Mouse (Mus musculus) hindbrain, postnatal 0 days (tissue): ENCODE measurements around the gene Nop2. TPM values are rescaled to one million over a fixed set of nuclear protein-coding genes. Genes with fewer than 3 reads are reported as not detected.

Experiments
- ATAC-seq: fragments of 200-750 bp; cut with Nextera tagmentation; 2 replicates; pipeline ENCODE4 v1.8.0; 2017; ENCODE audit warnings: mild to moderate bottlenecking, moderate TSS enrichment, moderate library complexity
- DNase-seq: peaks from one replicate; pipeline ENCODE4 v3.0.0-alpha.2; 2015; ENCODE audit warnings: low spot score
- H3K27ac ChIP-seq: fragments of 300-500 bp; sonication (generic); 2 replicates; pipeline ENCODE4 v1.5.1; 2014; ENCODE audit warnings: mild to moderate bottlenecking
- H3K27me3 ChIP-seq: fragments of 300-500 bp; sonication (generic); 2 replicates; pipeline ENCODE4 v1.6.1; 2014; ENCODE audit warnings: low read length, mixed read lengths; ENCODE audit not compliant: insufficient read depth
- H3K36me3 ChIP-seq: fragments of 300-500 bp; sonication (generic); 2 replicates; pipeline ENCODE4 v1.6.1; 2014; ENCODE audit warnings: low read length, mixed read lengths; ENCODE audit not compliant: insufficient read depth
- H3K4me1 ChIP-seq: fragments of 300-500 bp; sonication (generic); 2 replicates; pipeline ENCODE4 v1.6.1; 2014; ENCODE audit warnings: antibody characterized with exemption, low read length, mixed read lengths; ENCODE audit not compliant: insufficient read depth
- H3K4me2 ChIP-seq: fragments of 300-500 bp; sonication (generic); 2 replicates; pipeline ENCODE4 v1.6.1; 2014; ENCODE audit warnings: low read depth, mild to moderate bottlenecking, low read length, moderate library complexity, mixed read lengths
- H3K4me3 ChIP-seq: fragments of 300-500 bp; sonication (generic); 2 replicates; pipeline ENCODE4 v1.5.1; 2014; ENCODE audit warnings: low read length
- H3K9ac ChIP-seq: fragments of 300-500 bp; sonication (generic); replicated peaks from 2 replicates; pipeline ENCODE4 v1.6.1; 2014; ENCODE audit warnings: mild to moderate bottlenecking, low read length, moderate library complexity, mixed read lengths
- H3K9me3 ChIP-seq: fragments of 300-500 bp; sonication (generic); 2 replicates; pipeline ENCODE4 v1.6.1; 2016; ENCODE audit warnings: low read length, mixed read lengths
- CTCF ChIP-seq: IDR thresholded peaks from 2 replicates; pipeline ENCODE4 v1.5.1; 2016; ENCODE audit warnings: antibody characterized with exemption, control low read depth, low read depth
- WGBS: fragments of 180-500 bp; shearing (Covaris S2); extraction: QIAGEN DNeasy Blood & Tissue Kit; methylation state at CpG from one replicate; pipeline ENCODE4 v1.1.7; 2014; 5-methylcytosine and 5-hydroxymethylcytosine counted together
- polyA plus RNA-seq: library from polyadenylated mRNA; unstranded; fragments of >200 nt; fragmentation: Nextera tagmentation; extraction: Ambion mirVana; gene quantifications from 2 replicates; pipeline ENCODE4 v1.2.1, GENCODE M21; 2015
- total RNA-seq: library from RNA; depleted of rRNA; stranded (reverse); fragments of >200 nt; gene quantifications from 2 replicates; pipeline ENCODE4 v1.2.3, GENCODE M21; 2014; rRNA removed

The Nop2 gene
- total RNA-seq (33.9 and 34.2 TPM in 2 replicates), polyA plus RNA-seq (37.3 and 38.8 TPM in 2 replicates)

DNA sequence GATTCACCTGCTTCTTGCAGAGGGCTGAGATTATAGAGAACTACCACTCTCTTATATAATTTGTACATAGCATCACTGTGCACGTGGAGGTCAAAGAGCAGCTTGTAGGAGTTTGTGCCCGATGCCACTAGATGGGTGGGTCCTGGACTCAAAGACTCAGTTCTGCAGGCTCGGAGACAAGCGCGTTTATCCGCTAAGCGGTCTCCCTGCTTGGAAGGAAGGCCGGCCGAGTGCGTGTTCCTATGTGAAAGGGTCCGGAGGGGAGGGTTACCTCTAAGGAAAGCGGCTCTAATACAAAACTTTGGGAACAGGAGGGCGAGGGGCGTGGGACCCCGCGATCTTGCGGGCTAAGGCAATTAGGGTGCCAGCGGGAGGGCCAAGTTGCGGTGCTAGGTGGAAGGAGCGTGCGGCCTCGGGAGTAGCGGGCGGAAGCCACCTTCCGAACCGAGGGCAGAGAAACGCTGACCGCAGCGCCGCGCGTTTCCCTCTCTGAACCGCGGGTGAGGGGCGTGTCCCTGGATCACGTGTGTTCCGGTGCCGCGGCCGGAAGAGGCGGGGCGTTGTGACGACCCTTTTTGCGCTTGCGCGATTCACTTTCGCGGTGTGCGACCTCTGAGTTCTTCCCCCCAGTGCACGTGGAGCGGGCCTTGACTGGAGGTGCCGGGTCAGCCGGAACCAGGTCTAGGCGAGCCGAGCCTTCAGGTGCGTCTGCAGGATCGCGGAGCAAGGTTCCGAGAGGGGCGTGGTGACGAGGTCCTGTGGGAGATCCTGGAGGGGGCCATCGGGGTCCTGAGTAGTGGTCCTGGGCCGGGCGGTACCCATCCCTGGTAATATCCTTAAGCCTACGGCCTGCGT is at the start of gene Nop2:
Nop2 (plus strand) TSS at position 608 of the 855 bp plus-strand sequence.
- H3K27ac ChIP-seq, result peak within 1 kb of the TSS; percentile 77
- H3K4me1 ChIP-seq, result peaks cover 7% of the 10 kb centered on the region; the same call in 1 of the 2 replicates
- H3K9me3 ChIP-seq, result no peaks in the 10 kb centered on the region
- H3K27me3 ChIP-seq, result no peaks in the 10 kb centered on the region
- WGBS, result under 1% methylated on average over 66 of the region's 66 CpGs
- peak within 1 kb of the TSS; percentile 80 for H3K9ac ChIP-seq
- no peak for TF ChIP-seq CTCF
- peak within 1 kb of the TSS; percentile 71 for H3K4me2 ChIP-seq
- H3K36me3 ChIP-seq, result peaks cover 42% of the 10 kb centered on the region
- peak within 1 kb of the TSS; percentile 76 for H3K4me3 ChIP-seq
- ATAC-seq (peak; percentile 97), DNase-seq (peak; percentile 98)

DNA sequence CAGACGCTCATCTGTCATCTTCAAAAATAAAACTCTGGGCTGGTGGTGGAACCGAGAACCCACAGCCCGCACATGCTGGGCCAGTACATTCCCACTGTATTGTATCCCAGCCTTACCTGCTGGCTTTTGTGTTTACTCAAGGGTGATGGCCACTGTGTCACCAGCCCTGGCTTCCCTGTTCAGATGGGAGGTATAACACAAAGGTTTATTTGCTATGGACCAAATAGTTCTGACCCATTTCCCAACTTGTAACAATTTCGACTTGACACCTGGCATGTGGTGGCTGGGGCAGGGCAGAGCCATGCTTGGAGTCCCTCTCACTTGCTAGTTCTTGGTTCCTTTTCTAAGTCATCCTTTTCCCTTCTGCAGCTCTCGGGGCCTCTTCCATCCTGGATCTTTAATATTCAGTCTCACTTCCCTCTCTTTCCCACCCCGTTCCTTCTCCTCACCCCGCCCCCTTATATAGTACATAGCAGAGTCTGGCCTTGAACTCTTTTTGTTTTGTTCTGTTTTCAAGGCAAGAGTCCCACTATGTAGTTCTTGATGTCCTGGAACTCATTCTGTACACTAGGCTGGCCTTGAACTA is 48.8 kb upstream of the Nop2 start:
- no peaks in the 10 kb centered on the region for H3K36me3 ChIP-seq
- 83% methylated on average over 7 of the region's 7 CpGs for WGBS
- no peak for ATAC-seq

DNA sequence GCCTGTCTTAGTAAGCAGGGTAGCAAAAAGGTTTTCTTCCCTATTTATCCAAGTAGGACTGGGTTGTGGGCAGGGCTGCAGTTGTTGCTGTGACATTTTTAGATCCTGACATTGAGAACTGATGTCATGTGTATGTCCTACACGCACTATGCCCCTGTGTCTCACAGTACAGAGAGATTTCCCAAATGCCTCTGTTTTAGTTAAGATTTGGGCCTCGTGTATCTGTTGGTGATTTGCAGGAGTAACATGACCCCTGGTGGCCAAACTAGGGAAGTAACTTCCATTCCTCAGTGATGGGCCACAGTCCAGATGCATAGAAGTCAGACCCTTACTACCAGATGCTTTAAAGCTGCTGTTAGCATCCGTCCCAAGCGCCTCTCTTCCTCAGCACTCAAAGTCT is 47.3 kb upstream of the Nop2 start:
- Histone ChIP-seq H3K4me2 (no peak overlapping the region), H3K4me1 (peaks cover 3% of the 10 kb centered on the region; the same call in 1 of the 2 replicates), H3K27ac (peak overlapping the region; percentile 23; the same call in 1 of the 2 replicates), H3K4me3 (no peak overlapping the region), H3K36me3 (no peaks in the 10 kb centered on the region), H3K27me3 (no peaks in the 10 kb centered on the region), H3K9me3 (no peaks in the 10 kb centered on the region), H3K9ac (no peak overlapping the region)
- peak; percentile 8; the same call in 1 of the 2 replicates for ATAC-seq
- WGBS, result 4% methylated on average over 4 of the region's 4 CpGs
- peak; percentile 96 for TF ChIP-seq CTCF
- DNase-seq, result peak; percentile 86

More for the DNA sequence above, 48.8 kb upstream of the Nop2 start:
- no peaks in the 10 kb centered on the region for H3K9me3 ChIP-seq
- no peak for DNase-seq
- no peaks in the 10 kb centered on the region for H3K4me1 ChIP-seq
- no peaks in the 10 kb centered on the region for H3K27me3 ChIP-seq
- TF ChIP-seq CTCF, result no peak
- no peak overlapping the region for H3K9ac ChIP-seq
- no peak overlapping the region for H3K27ac ChIP-seq
- H3K4me2 ChIP-seq, result no peak overlapping the region
- no peak overlapping the region for H3K4me3 ChIP-seq

DNA sequence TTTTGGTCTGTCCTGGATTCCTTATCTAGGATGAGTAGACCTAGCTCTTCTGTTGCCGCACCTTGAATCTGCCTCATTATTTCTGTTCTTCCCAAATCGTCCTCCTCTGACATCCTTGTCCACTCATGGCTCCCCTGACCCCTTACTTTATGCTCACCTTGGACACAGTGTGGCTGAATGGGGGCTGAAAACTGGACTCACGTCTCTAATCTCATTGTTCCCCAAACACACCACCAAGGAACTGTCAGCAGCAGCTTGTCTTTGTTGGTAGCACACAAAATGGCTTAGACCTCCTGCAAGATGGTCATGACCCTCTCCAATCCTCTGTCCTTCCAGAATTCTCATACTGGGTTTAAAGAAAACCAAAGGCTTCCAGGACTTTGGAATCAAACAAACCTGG is 43.8 kb upstream of the Nop2 start:
- H3K36me3 ChIP-seq, result no peaks in the 10 kb centered on the region
- no peak overlapping the region for H3K4me2 ChIP-seq
- no peak for TF ChIP-seq CTCF
- no peaks in the 10 kb centered on the region for H3K27me3 ChIP-seq
- no peak overlapping the region for H3K9ac ChIP-seq
- peaks cover 14% of the 10 kb centered on the region for H3K4me1 ChIP-seq
- H3K9me3 ChIP-seq, result no peaks in the 10 kb centered on the region
- H3K27ac ChIP-seq, result peak overlapping the region; percentile 86
- no peak for DNase-seq
- 66% methylated on average over 3 of the region's 3 CpGs for WGBS
- H3K4me3 ChIP-seq, result no peak overlapping the region
- ATAC-seq, result no peak

DNA sequence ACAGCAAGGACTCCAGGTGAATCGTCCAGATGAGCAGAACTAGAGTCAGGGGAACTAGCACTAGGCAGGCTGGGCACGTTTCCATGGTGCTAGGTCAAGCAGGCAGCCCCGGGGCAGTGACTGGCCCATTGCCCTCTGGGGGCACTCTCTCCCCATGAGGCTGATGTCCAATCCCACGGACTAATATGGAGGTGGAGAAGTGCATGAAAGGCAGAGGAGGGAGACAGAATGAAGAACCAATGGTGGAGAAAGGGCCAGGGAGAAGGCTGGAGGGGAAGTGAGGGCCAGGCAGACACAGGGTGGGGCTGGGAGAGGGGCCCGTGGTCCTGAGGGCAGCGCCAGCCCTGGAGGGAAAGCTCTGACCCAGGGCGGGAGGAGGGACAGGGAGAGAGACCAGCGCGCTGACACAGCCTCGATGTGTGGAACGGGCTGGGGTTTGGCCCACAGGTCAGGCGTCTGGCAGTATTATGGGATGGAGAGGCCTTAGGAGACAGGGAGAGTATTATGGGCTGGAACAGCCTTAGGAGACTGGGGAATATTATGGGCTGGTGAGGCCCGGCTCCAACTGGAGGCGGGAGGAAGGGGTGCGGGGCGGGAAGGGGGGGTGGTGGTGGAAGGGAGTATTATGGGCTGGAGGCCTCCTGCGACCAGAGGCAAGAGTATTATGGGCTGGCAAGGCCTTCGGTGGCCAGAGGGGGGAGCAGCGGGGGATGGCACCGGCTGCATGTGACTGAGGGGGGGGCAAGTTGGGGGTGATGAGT is 43.0 kb upstream of the Nop2 start:
- Histone ChIP-seq H3K9ac (peak overlapping the region; percentile 41; the same call in 1 of the 2 replicates), H3K27ac (peak overlapping the region; percentile 86), H3K27me3 (no peaks in the 10 kb centered on the region), H3K4me1 (peaks cover 14% of the 10 kb centered on the region), H3K4me3 (no peak overlapping the region), H3K4me2 (peak overlapping the region; percentile 51), H3K9me3 (no peaks in the 10 kb centered on the region), H3K36me3 (no peaks in the 10 kb centered on the region)
- DNase-seq, result peak; percentile 93
- peak; percentile 41 for TF ChIP-seq CTCF
- 3% methylated on average over 20 of the region's 20 CpGs for WGBS
- peak; percentile 89 for ATAC-seq

DNA sequence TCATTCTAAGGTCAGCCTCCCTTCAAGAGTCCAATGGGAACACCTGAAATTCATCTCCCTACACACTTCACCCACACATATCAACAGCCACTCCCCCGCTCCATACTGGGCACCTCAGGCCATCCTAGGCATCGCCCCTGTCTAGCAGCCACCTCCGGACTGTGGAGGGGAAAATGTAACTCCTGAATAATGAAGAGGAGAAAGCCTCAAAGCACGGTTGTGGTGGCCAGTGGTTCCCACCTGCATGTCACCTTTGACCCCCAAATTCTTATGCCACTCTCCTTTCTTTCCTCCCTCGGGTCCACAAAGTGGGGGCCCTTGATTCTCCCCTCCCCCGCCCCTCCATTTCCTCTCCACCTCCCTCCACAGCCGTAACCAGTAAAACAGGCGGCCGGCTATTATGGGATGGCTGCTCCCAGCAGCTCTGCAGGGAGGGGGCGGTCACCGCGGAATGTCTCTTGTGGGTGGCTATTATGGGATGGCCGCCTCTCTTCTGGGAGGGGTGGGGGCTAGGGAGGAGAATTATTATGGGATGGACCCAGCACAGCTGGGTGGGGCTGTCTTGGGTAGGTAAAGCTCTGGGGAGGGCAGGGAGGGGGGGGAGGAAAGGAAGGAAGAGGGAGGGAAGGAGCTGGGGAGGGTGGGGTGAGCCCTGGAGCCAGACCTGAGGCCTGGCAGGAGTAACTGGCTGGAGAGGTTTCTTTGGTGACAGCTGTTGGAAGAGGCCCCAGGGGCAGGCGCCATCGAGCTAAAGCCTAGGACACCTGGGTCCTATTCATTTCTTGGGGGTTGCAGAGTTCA is 42.0 kb upstream of the Nop2 start:
- Histone ChIP-seq H3K36me3 (no peaks in the 10 kb centered on the region), H3K4me2 (peak overlapping the region; percentile 51), H3K4me1 (peaks cover 14% of the 10 kb centered on the region), H3K4me3 (peak overlapping the region; percentile 1; the same call in 1 of the 2 replicates), H3K27ac (peak overlapping the region; percentile 86), H3K9me3 (no peaks in the 10 kb centered on the region), H3K27me3 (no peaks in the 10 kb centered on the region), H3K9ac (peak overlapping the region; percentile 41)
- WGBS, result 3% methylated on average over 14 of the region's 15 CpGs
- ATAC-seq, result peak; percentile 74
- peak; percentile 85 for DNase-seq
- no peak for TF ChIP-seq CTCF
